Mouse (Mus musculus): ENCODE measurements around the gene Usp49. TPM values are rescaled to one million over a fixed set of nuclear protein-coding genes. Genes with fewer than 3 reads are reported as not detected.
"Not testable (repeated sequence)": the region's sequence is repeated elsewhere in the genome, so short reads cannot be mapped to it uniquely, and the experiment has no call there.

Usp49 gene
- polyA plus RNA-seq, 1 experiment from 2014 or later = 4.1 TPM

- no peaks in the 10 kb centered on the region for H3K27me3 ChIP-seq (replicated peaks; ENCODE audit: low read depth, poor library complexity, severe bottlenecking)
- no peak overlapping the region; the same call in 1 of the 2 replicates for H3K4me3 ChIP-seq
- H3K36me3 ChIP-seq (replicated peaks) = peaks cover 22% of the 10 kb centered on the region
Observed at GRCm38 (mm10) chr17:47632181-47632840, 1.8 kb downstream of the Usp49 start.

GRCm38 (mm10) chr17:47633999-47634770, 3.7 kb downstream of the Usp49 start:
- no peak overlapping the region for H3K27ac ChIP-seq (replicated peaks)
- no peaks in the 10 kb centered on the region for H3K27me3 ChIP-seq (replicated peaks; ENCODE audit: low read depth, poor library complexity, severe bottlenecking)
- H3K4me1 ChIP-seq = peaks cover 26% of the 10 kb centered on the region
- peaks cover 17% of the 10 kb centered on the region for H3K36me3 ChIP-seq (replicated peaks)
- no peak for DNase-seq (ENCODE audit: low spot score)
- no peaks in the 10 kb centered on the region for H3K9me3 ChIP-seq
- 78% methylated on average over 7 of the region's 7 CpGs for WGBS
- no peak overlapping the region for H3K4me3 ChIP-seq

More at GRCm38 (mm10) chr17:47632181-47632840, 1.8 kb downstream of the Usp49 start:
- no peaks in the 10 kb centered on the region for H3K9me3 ChIP-seq
- 66% methylated on average over 4 of the region's 4 CpGs for WGBS
- no peak overlapping the region for H3K27ac ChIP-seq (replicated peaks)
- peaks cover 36% of the 10 kb centered on the region for H3K4me1 ChIP-seq
- DNase-seq (ENCODE audit: low spot score) = no peak

- WGBS = 82% methylated on average over 2 of the region's 2 CpGs
Observed at GRCm38 (mm10) chr17:47642992-47643391, 12.5 kb downstream of the Usp49 start.

DNA sequence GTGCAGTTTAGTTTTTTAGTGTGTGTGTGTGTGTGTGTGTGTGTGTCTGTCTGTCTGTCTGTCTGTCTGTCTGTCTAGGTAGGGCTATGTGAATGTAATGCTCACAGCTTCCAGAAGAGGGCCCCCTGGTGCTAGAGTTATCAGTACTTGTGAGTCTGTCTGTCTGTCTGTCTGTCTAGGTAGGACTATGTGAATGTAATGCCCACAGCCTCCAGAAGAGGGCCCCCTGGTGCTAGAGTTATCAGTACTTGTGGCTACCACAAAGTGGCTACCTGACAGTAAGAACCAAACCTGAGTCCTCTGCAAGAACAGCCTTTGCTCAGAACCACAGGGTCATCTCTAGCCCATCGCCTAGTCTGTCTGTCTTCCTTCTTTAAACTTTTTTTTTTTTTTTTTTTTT, 16.2 kb downstream of the Usp49 start:
- no peaks in the 10 kb centered on the region for H3K4me1 ChIP-seq
- peak; percentile 65 for DNase-seq (ENCODE audit: low spot score)
- no peak overlapping the region for H3K4me3 ChIP-seq
- no peak overlapping the region for H3K27ac ChIP-seq (replicated peaks)
- H3K9me3 ChIP-seq = no peaks in the 10 kb centered on the region
- no peaks in the 10 kb centered on the region for H3K27me3 ChIP-seq (replicated peaks; ENCODE audit: low read depth, poor library complexity, severe bottlenecking)
- 61% methylated on average over 1 of the region's 1 CpGs for WGBS
- peaks cover 3% of the 10 kb centered on the region; the same call in 1 of the 2 replicates for H3K36me3 ChIP-seq (replicated peaks)

More at GRCm38 (mm10) chr17:47642992-47643391, 12.5 kb downstream of the Usp49 start:
- H3K4me3 ChIP-seq = no peak overlapping the region
- no peaks in the 10 kb centered on the region for H3K4me1 ChIP-seq
- H3K9me3 ChIP-seq = no peaks in the 10 kb centered on the region
- H3K27me3 ChIP-seq (replicated peaks; ENCODE audit: low read depth, poor library complexity, severe bottlenecking) = no peaks in the 10 kb centered on the region
- no peak overlapping the region for H3K27ac ChIP-seq (replicated peaks)
- DNase-seq (ENCODE audit: low spot score) = no peak
- H3K36me3 ChIP-seq (replicated peaks) = no peaks in the 10 kb centered on the region

GRCm38 (mm10) chr17:47648966-47649365, 18.5 kb downstream of the Usp49 start:
- Histone ChIP-seq H3K9me3 (no peaks in the 10 kb centered on the region), H3K4me3 (no peak overlapping the region), H3K36me3 (replicated peaks) (peaks cover 8% of the 10 kb centered on the region; the same call in 1 of the 2 replicates), H3K4me1 (no peaks in the 10 kb centered on the region), H3K27ac (replicated peaks) (no peak overlapping the region), H3K27me3 (replicated peaks; ENCODE audit: low read depth, poor library complexity, severe bottlenecking) (no peaks in the 10 kb centered on the region)
- no peak for DNase-seq (ENCODE audit: low spot score)
- WGBS = 67% methylated on average over 4 of the region's 4 CpGs

DNA sequence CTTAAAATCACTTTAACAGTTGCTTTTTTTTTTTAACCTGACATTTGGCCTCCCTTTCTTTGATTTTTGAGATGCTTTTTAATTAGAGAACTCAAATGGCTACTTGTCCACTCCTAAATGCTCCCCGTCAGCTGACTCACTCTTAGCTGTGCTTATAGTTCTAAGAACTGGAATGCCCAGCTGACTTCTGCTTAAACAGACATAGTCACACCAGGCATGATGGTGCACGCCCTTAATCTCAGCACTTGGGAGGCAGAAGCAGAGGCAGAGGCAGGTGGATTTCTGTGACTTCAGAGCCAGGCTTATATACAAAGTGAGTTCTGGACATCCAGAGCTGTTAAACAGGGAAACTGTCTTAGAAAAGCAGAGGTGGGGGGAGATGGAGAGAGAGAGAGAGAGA, 21.5 kb downstream of the Usp49 start:
- no peak overlapping the region for H3K27ac ChIP-seq (replicated peaks)
- H3K4me1 ChIP-seq = no peaks in the 10 kb centered on the region
- no peak for DNase-seq (ENCODE audit: low spot score)
- WGBS = 81% methylated on average over 2 of the region's 2 CpGs
- no peaks in the 10 kb centered on the region for H3K9me3 ChIP-seq
- no peaks in the 10 kb centered on the region for H3K27me3 ChIP-seq (replicated peaks; ENCODE audit: low read depth, poor library complexity, severe bottlenecking)
- peaks cover 10% of the 10 kb centered on the region; the same call in 1 of the 2 replicates for H3K36me3 ChIP-seq (replicated peaks)
- no peak overlapping the region for H3K4me3 ChIP-seq

DNA sequence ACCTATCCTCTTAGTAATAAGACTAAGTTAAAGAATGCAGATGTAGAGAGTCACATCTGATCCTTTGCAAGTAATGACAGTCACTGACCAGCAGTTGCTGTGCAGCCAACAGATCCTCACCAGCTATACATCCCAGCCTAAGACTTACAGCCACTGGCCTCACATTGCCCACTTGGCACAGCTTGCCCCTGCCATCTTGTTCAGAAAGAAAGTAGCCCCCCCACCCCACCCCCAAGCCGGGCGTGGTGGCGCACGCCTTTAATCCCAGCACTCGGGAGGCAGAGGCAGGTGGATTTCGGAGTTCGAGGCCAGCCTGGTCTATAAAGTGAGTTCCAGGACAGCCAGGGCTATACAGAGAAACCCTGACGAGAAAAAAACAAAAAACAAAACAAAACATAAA, 23.9 kb downstream of the Usp49 start:
- not testable (repeated sequence) for H3K27ac ChIP-seq (replicated peaks); H3K4me3 ChIP-seq; DNase-seq (ENCODE audit: low spot score); H3K4me1 ChIP-seq; H3K27me3 ChIP-seq (replicated peaks; ENCODE audit: low read depth, poor library complexity, severe bottlenecking); H3K9me3 ChIP-seq; H3K36me3 ChIP-seq (replicated peaks)
- 91% methylated on average over 8 of the region's 8 CpGs for WGBS

DNA sequence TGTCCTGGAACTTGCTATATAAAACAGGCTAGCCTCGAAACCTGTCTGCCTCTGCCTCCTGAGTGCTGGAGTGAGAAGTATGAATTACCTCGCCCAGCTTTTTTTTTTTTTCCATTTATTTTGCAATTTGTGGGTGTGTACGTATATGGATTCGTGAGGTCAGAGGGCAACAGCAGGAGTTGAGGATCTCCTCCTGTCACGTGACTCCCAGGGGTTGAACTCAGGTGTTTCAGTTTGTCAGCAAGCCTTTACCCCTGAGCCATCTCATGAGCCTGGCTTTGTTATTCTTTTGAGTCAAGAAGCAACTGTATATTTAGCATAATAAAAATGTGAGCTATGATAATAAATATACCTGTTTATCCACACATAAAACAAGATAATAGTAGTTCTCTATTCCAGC, 25.2 kb downstream of the Usp49 start:
- H3K4me3 ChIP-seq = no peak overlapping the region
- no peaks in the 10 kb centered on the region for H3K4me1 ChIP-seq
- H3K27me3 ChIP-seq (replicated peaks; ENCODE audit: low read depth, poor library complexity, severe bottlenecking) = no peaks in the 10 kb centered on the region
- H3K27ac ChIP-seq (replicated peaks) = no peak overlapping the region
- H3K36me3 ChIP-seq (replicated peaks) = peaks cover 17% of the 10 kb centered on the region; the same call in 1 of the 2 replicates
- no peak for DNase-seq (ENCODE audit: low spot score)
- H3K9me3 ChIP-seq = no peaks in the 10 kb centered on the region
- WGBS = 82% methylated on average over 5 of the region's 5 CpGs

DNA sequence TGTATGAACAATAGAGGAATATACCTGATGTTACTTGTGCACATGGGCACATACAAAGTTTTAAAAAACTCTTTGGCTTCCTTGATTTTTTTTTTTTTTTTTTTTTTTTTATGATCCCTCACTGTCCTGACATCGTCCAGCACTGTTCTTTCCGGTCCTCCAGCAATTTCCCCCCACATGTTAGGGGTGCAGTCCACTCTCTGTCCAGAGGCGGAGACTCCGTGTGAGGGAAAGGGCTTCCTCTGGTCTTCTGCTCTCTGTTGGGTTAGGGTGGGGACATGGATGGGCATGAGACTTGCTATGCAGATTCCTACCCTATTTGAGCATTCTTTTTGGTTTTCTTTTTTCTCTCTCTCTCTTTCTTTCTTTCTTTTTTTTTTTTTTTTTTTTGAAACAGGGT, 27.4 kb downstream of the Usp49 start:
- 0 out of 2 replicates have a peak, but pooled peaks cover 3% of the 10 kb centered on the region for H3K4me1 ChIP-seq
- H3K9me3 ChIP-seq = no peaks in the 10 kb centered on the region
- no peak overlapping the region for H3K4me3 ChIP-seq
- no peak overlapping the region for H3K27ac ChIP-seq (replicated peaks)
- DNase-seq (ENCODE audit: low spot score) = no peak
- no peaks in the 10 kb centered on the region for H3K27me3 ChIP-seq (replicated peaks; ENCODE audit: low read depth, poor library complexity, severe bottlenecking)
- H3K36me3 ChIP-seq (replicated peaks) = peaks cover 14% of the 10 kb centered on the region; the same call in 1 of the 2 replicates
- 81% methylated on average over 4 of the region's 4 CpGs for WGBS

DNA sequence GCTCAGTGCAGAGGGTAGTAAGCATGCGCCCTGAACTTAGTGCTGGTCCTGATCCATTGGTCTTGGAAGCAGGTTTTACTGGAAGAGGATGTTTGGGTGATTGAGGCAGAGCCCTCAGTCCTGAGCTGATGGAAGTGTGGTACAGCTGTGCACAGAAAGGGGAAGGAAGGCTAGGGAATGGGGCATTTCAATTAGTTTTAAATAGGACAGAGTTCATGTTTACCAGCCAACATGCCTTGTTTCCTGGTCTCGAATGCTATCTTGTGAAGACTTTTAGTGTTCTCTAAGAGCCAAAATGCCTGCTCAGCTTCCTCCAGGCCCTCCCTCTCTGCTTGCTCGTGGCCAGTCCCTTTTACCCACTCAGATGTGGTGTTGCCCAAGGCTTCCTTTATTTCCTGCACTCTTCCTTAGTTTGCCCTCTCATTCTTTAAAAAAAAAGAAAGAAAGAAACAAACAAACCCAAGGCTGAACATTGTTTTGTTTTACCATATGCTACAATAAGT, 28.3 kb downstream of the Usp49 start:
- peaks cover 10% of the 10 kb centered on the region; the same call in 1 of the 2 replicates for H3K36me3 ChIP-seq (replicated peaks)
- H3K4me1 ChIP-seq = peaks cover 7% of the 10 kb centered on the region; the same call in 1 of the 2 replicates
- WGBS = 84% methylated on average over 3 of the region's 3 CpGs
- H3K9me3 ChIP-seq = no peaks in the 10 kb centered on the region
- H3K27ac ChIP-seq (replicated peaks) = no peak overlapping the region
- H3K4me3 ChIP-seq = no peak overlapping the region
- H3K27me3 ChIP-seq (replicated peaks; ENCODE audit: low read depth, poor library complexity, severe bottlenecking) = no peaks in the 10 kb centered on the region
- no peak for DNase-seq (ENCODE audit: low spot score)

DNA sequence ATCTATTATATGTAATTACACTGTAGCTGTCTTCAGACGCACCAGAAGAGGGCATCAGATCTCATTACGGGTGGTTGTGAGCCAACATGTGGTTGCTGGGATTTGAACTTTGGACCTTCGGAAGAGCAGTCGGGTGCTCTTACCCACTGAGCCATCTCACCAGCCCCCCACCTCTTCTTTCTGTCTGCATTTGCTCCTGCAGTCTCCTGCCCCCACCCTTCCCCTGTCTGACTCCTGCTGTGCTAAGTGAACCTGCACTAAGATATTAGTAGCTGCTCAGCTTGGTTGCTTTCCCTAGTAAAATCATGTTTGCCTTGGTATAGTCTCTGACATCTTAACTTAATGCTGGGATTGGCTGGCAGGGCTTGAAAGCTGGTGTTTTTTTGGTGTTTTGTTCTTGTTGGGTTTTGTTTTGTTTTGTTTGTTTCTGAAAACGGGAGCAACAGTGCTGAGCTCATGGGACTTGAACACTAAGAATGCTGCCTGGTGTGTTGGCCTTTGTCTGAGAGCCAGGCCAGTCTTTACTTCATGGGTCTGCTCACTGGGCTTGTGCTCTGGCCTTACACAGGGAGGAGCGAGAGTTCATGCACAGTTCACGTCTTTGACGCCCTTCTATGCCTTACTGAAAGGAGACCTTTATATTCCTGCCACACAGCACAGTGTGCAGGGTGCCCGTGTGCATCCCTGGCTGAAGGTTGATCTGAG, 32.7 kb downstream of the Usp49 start:
- H3K4me1 ChIP-seq = peaks cover 7% of the 10 kb centered on the region; the same call in 1 of the 2 replicates
- H3K9me3 ChIP-seq = no peaks in the 10 kb centered on the region
- peaks cover 7% of the 10 kb centered on the region; the same call in 1 of the 2 replicates for H3K36me3 ChIP-seq (replicated peaks)
- WGBS = 49% methylated on average over 9 of the region's 9 CpGs
- no peak overlapping the region for H3K4me3 ChIP-seq
- DNase-seq (ENCODE audit: low spot score) = peak; percentile 16
- no peaks in the 10 kb centered on the region for H3K27me3 ChIP-seq (replicated peaks; ENCODE audit: low read depth, poor library complexity, severe bottlenecking)
- no peak overlapping the region for H3K27ac ChIP-seq (replicated peaks)

DNA sequence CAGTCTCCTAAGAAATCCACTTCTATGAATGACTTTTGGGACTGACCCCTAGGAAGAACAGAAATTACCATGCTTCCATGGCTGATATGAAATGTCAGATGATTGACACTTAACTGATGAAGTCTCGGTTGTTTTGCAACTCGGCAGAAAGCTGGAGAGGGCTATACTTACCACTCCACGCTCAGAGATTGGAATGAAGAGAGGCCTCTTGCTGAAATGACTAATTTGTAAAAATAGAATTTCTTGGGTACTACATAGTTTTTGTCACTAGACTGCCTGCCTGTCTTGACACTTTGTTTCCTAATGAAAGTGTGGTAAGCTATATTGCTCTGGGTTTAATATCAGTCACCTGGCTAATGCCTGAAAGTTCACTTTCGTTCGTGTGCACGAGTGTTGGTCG, 34.0 kb downstream of the Usp49 start:
- no peak overlapping the region for H3K27ac ChIP-seq (replicated peaks)
- H3K27me3 ChIP-seq (replicated peaks; ENCODE audit: low read depth, poor library complexity, severe bottlenecking) = no peaks in the 10 kb centered on the region
- 90% methylated on average over 7 of the region's 7 CpGs for WGBS
- no peak for DNase-seq (ENCODE audit: low spot score)
- H3K36me3 ChIP-seq (replicated peaks) = peaks cover 7% of the 10 kb centered on the region; the same call in 1 of the 2 replicates
- no peaks in the 10 kb centered on the region for H3K9me3 ChIP-seq
- H3K4me1 ChIP-seq = peaks cover 7% of the 10 kb centered on the region; the same call in 1 of the 2 replicates
- no peak overlapping the region for H3K4me3 ChIP-seq
